ENCODE assay signal across 7 mouse cellular contexts in the genomic region with DNA sequence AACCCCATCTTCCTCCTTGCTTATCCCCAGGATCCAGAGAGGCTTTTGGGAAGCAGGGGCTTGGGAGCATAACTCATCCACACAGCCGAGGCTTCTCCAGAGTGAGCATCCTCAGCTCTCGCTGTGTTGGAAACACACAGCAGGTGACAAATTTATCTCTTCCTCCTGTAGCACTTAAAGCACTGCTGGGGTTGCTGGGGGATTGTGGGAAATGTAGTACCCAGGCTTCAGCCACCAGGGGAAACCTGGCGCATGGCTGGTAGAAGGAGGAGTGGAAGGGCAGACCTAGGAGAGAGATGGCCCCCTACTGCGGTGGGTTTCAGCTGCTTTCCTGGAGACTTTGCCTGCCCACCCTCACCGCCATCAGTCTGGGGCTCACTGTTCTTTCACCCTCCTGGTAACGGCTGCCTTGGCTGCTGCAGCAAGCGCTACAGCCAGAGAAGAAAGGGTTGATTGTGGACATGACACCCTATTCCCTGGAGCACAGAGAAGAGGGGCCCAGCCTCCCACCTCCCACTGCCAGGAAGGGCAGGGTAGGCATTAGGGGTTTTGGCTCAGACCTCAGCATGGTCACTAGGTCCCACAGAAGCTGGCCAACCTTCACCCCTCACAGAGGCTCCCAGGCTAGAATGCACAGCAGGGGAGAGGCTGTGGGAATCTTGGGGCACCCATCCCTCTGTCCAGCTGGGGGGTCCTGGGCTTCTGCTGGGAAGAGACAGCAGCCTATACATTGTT. TPM values are rescaled to one million over a fixed set of nuclear protein-coding genes. Genes with fewer than 3 reads are reported as not detected.
DNase-seq lines count a peak whose midpoint lies in the region; ATAC-seq and TF ChIP-seq lines count a peak whose summit lies in the region.

No protein-coding gene starts in this region.

- TF ChIP-seq POLR2A in testis, adult 2 months (IDR thresholded peaks at IDR 0.05; ENCODE audit: control insufficient read depth, low read depth, low read length) = no peak

- intact Hi-C loops in heart, postnatal 14 days (cut with DNase I) = no loop called here

- H3K4me1 ChIP-seq in testis, adult 2 months (ENCODE audit: control insufficient read depth, insufficient read depth, low read length) = no peaks in the 10 kb centered on the region
- peaks cover 29% of the 10 kb centered on the region for H3K4me1 ChIP-seq in limb, embryonic 10.5 days

- DNase-seq in testis, postnatal 14 days (ENCODE audit: low spot score) = no peak
- DNase-seq in limb, embryonic 10.5 days (ENCODE audit: low spot score) = peak; percentile 48
- peak; percentile 50 for DNase-seq in right cerebral cortex, postnatal 4 days
- no peak for DNase-seq in spleen, postnatal 36 days (ENCODE audit: low spot score in 2 of 2)
- no peak for DNase-seq in heart, postnatal 14 days

- no peaks in the 10 kb centered on the region for H3K27me3 ChIP-seq in testis, adult 2 months (ENCODE audit: control insufficient read depth, insufficient read depth, low read length)
- H3K27me3 ChIP-seq in limb, embryonic 10.5 days (ENCODE audit: low read depth, poor library complexity, severe bottlenecking) = peaks cover 19% of the 10 kb centered on the region; the same call in 1 of the 2 replicates

- no peaks in the 10 kb centered on the region for H3K9me3 ChIP-seq in limb, embryonic 10.5 days (replicated peaks)

- H3K4me3 ChIP-seq in testis, adult 2 months (ENCODE audit: control insufficient read depth, low read depth, low read length) = no peak overlapping the region
- no peak overlapping the region for H3K4me3 ChIP-seq in limb, embryonic 10.5 days

- TF ChIP-seq CTCF in testis, adult 2 months (IDR thresholded peaks at IDR 0.05; ENCODE audit: control insufficient read depth, insufficient read depth, insufficient replicate concordance, low read depth, low read length) = 0 out of 2 replicates have a peak, but pooled peaks have one; percentile 3

- 29% methylated on average over 7 of the region's 7 CpGs for WGBS in limb, embryonic 10.5 days

- 0 out of 2 replicates have a peak, but pooled peaks have one; percentile 26 for ATAC-seq in erythroid progenitor cell, adult 5-6 weeks (replicated peaks; ENCODE audit: low FRiP score, poor library complexity, severe bottlenecking)

- no peaks in the 10 kb centered on the region for H3K36me3 ChIP-seq in testis, adult 2 months (ENCODE audit: control insufficient read depth, insufficient read depth, low read length)
- no peaks in the 10 kb centered on the region for H3K36me3 ChIP-seq in limb, embryonic 10.5 days

- no peak overlapping the region for H3K27ac ChIP-seq in testis, adult 2 months (ENCODE audit: control insufficient read depth, insufficient read depth, low read depth, low read length)
- H3K27ac ChIP-seq in limb, embryonic 10.5 days = peak overlapping the region; percentile 47

RNA-seq across cellular contexts. Expression of gene Prelp, which starts 3.1 kb away (rescaled TPM):
- polyA plus RNA-seq in testis, adult 2 months (2012; rRNA removed) = 4.3 and 4.7 TPM in 2 replicates
- total RNA-seq in erythroid progenitor cell, adult 5-6 weeks (2015; ENCODE audit: low replicate concordance) = 0.42 TPM in 1 of 2 replicates, not detected in the other
- total RNA-seq in erythroid progenitor cell, adult 5-6 weeks (2017; ENCODE audit: low replicate concordance) = 0.13 TPM in 1 of 2 replicates, not detected in the other
- polyA plus RNA-seq in limb, embryonic 10.5 days (2016; fragmentation: Nextera tagmentation; extraction: Ambion mirVana) = 0.18 and 0.56 TPM in 2 replicates
- total RNA-seq in heart, postnatal 14 days (2021) = 10 to 100 TPM; 25.0 to 29.5 TPM

RNA-seq across cellular contexts. Expression of gene Optc, which starts 16.5 kb away (rescaled TPM):
- polyA plus RNA-seq in testis, adult 2 months (2012; rRNA removed) = 0.86 and 1.5 TPM in 2 replicates
- not detected in 2 replicates for total RNA-seq in erythroid progenitor cell, adult 5-6 weeks (2015; ENCODE audit: low replicate concordance)
- total RNA-seq in erythroid progenitor cell, adult 5-6 weeks (2017; ENCODE audit: low replicate concordance) = not detected in 2 replicates
- polyA plus RNA-seq in limb, embryonic 10.5 days (2016; fragmentation: Nextera tagmentation; extraction: Ambion mirVana) = 0.24 and 0.41 TPM in 2 replicates
- total RNA-seq in heart, postnatal 14 days (2021) = under 1 TPM; 0.17 to 0.55 TPM

Comparison
In these comparisons a context has a peak if more than half of its experiments do, and no peak if none do; other contexts are left out.
1. DNase-seq: peak in limb, embryonic 10.5 days (single experiment) and right cerebral cortex, postnatal 4 days (single experiment); none in testis, postnatal 14 days (single experiment), spleen, postnatal 36 days (0 of 2) and heart, postnatal 14 days (0 of 2).
2. RNA of gene Prelp, which starts 3.1 kb away (total RNA-seq): 25.0 to 29.5 TPM in heart, postnatal 14 days; 0.13 to 0.42 TPM in erythroid progenitor cell, adult 5-6 weeks; every median in the first group is over 10 times any median in the second.